Mouse (Mus musculus) layer of hippocampus, postnatal 36 days (tissue): ENCODE data around the gene Ptpn22. TPM values are rescaled to one million over a fixed set of nuclear protein-coding genes. Genes with fewer than 3 reads are reported as not detected.

Experiments
- DNase-seq, 2 experiments: peaks; one replicate each; pipeline ENCODE4 v3.0.0; 2022
- total RNA-seq, 2 experiments: library from RNA; stranded (reverse); gene quantifications; 2 replicates each; pipeline ENCODE4 v1.2.3; 2021

Gene Ptpn22
- total RNA-seq, 2 experiments from 2014 or later: 1.1 to 1.6 TPM

- no peak for DNase-seq
These were observed 1.5 kb upstream of the Ptpn22 start for GRCm38 (mm10) chr3:103857977-103858563.

GRCm38 (mm10) chr3:103859851-103860391 lies 326 bp downstream of the Ptpn22 start:
- no peak for DNase-seq

- no peak for DNase-seq
These were observed 3.2 kb downstream of the Ptpn22 start for GRCm38 (mm10) chr3:103862721-103863220.

- no peak for DNase-seq
These were observed 4.6 kb downstream of the Ptpn22 start for GRCm38 (mm10) chr3:103864200-103864599.

GRCm38 (mm10) chr3:103867424-103867971 lies 7.9 kb downstream of the Ptpn22 start:
- no peak for DNase-seq

- DNase-seq: no peak
These were observed 8.4 kb downstream of the Ptpn22 start for GRCm38 (mm10) chr3:103868008-103868407.

GRCm38 (mm10) chr3:103872663-103873098 lies 13.1 kb downstream of the Ptpn22 start:
- no peak for DNase-seq

GRCm38 (mm10) chr3:103874329-103874728 lies 14.7 kb downstream of the Ptpn22 start:
- DNase-seq: no peak

- no peak for DNase-seq
These were observed 26.4 kb downstream of the Ptpn22 start for GRCm38 (mm10) chr3:103885946-103886345.

GRCm38 (mm10) chr3:103887581-103887980 lies 28.0 kb downstream of the Ptpn22 start:
- DNase-seq: peak in 1 of 2 experiments; percentile 9

GRCm38 (mm10) chr3:103893374-103893773 lies 33.8 kb downstream of the Ptpn22 start:
- DNase-seq: no peak

GRCm38 (mm10) chr3:103904705-103905104 lies 45.1 kb downstream of the Ptpn22 start:
- no peak for DNase-seq

GRCm38 (mm10) chr3:103907335-103908030 lies 47.9 kb downstream of the Ptpn22 start:
- DNase-seq: no peak

GRCm38 (mm10) chr3:103908781-103909180 lies 49.2 kb downstream of the Ptpn22 start:
- no peak for DNase-seq

- DNase-seq: no peak
These were observed 53.9 kb downstream of the Ptpn22 start for GRCm38 (mm10) chr3:103913451-103913961.

GRCm38 (mm10) chr3:103914010-103914669 lies 54.5 kb downstream of the Ptpn22 start, which contains the start of gene Rsbn1:
Gene Rsbn1, plus strand, starts transcription at chr3:103914120.
- peak; percentile 96 to 97 for DNase-seq

GRCm38 (mm10) chr3:103914732-103915508 lies 55.3 kb downstream of the Ptpn22 start:
- peak; percentile 41 to 55 for DNase-seq

GRCm38 (mm10) chr3:103915509-103915896 lies 55.9 kb downstream of the Ptpn22 start:
- no peak for DNase-seq

GRCm38 (mm10) chr3:103916205-103916838 lies 56.7 kb downstream of the Ptpn22 start:
- no peak for DNase-seq

- no peak for DNase-seq
These were observed 57.2 kb downstream of the Ptpn22 start for GRCm38 (mm10) chr3:103916839-103917237.

GRCm38 (mm10) chr3:103920094-103920493 lies 60.5 kb downstream of the Ptpn22 start:
- DNase-seq: no peak
